Mouse (Mus musculus) limb, embryonic 12.5 days (tissue): Measurements from ENCODE around the gene Il15ra. TPM values are rescaled to one million over a fixed set of nuclear protein-coding genes. Genes with fewer than 3 reads are reported as not detected.

Experiments used
- ATAC-seq: fragments of 200-750 bp; cut with Nextera tagmentation; 2 replicates; pipeline ENCODE4 v1.8.0; 2017; ENCODE audit warnings: low read depth, moderate TSS enrichment; ENCODE audit not compliant: insufficient number of reproducible peaks, insufficient read depth, low FRiP score, low TSS enrichment
- H3K27ac ChIP-seq: fragments of 300-500 bp; sonication (generic); 2 replicates; pipeline ENCODE4 v1.5.1; 2016; ENCODE audit warnings: mild to moderate bottlenecking, moderate library complexity
- H3K27me3 ChIP-seq: fragments of 300-500 bp; sonication (generic); 2 replicates; pipeline ENCODE4 v1.6.1; 2016; ENCODE audit warnings: mild to moderate bottlenecking, moderate library complexity
- H3K36me3 ChIP-seq: fragments of 300-500 bp; sonication (generic); 2 replicates; pipeline ENCODE4 v1.6.1; 2016; ENCODE audit warnings: mild to moderate bottlenecking, moderate library complexity
- H3K4me1 ChIP-seq: fragments of 300-500 bp; sonication (generic); replicated peaks from 2 replicates; pipeline ENCODE4 v1.6.1; 2016
- H3K4me2 ChIP-seq: fragments of 300-500 bp; sonication (generic); 2 replicates; pipeline ENCODE4 v1.6.1; 2016; ENCODE audit warnings: mild to moderate bottlenecking, moderate library complexity
- H3K4me3 ChIP-seq: fragments of 300-500 bp; sonication (generic); replicated peaks from 2 replicates; pipeline ENCODE4 v1.5.1; 2016; ENCODE audit warnings: mild to moderate bottlenecking
- H3K9ac ChIP-seq: fragments of 300-500 bp; sonication (generic); replicated peaks from 2 replicates; pipeline ENCODE4 v1.6.1; 2016; ENCODE audit warnings: mild to moderate bottlenecking, moderate library complexity
- H3K9me3 ChIP-seq: fragments of 300-500 bp; sonication (generic); 2 replicates; pipeline ENCODE4 v1.6.1; 2016; ENCODE audit warnings: mild to moderate bottlenecking, moderate library complexity
- WGBS: fragments of 180-500 bp; shearing (Covaris S2); methylation state at CpG from one replicate; pipeline ENCODE4 v1.1.7; 2016; 5-methylcytosine and 5-hydroxymethylcytosine counted together
- polyA plus RNA-seq: library from polyadenylated mRNA; unstranded; fragments of >200 nt; fragmentation: Nextera tagmentation; extraction: Ambion mirVana; gene quantifications from 2 replicates; pipeline ENCODE4 v1.2.1, GENCODE M21; 2016

Il15ra gene
- polyA plus RNA-seq, 1 experiment from 2014 or later, result 0.88 TPM

DNA sequence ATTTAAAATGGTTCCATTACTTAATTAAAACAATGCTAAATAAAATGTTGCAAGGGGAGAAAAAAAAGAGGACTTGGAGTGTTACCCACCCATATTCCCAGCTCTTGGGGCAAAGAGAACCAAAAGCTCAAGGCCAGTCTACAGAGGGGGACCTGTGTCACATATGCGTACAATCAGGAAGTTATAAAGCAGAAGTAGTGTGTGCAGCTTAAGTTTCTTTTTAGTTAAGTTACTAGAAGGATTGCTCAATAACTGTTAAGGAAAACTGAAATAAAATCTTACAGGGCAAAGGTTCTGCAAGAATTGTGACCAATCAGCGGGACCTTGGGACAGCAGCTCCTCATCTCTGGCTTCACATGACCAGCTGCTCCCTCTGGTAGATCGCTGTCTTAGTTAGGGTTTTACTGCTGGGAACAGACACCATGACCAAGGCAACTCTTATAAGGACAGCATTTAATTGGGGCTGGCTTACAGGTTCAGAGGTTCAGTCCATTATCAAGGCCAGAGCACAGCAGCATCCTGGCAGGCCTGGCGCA is 34.5 kb downstream of the Il15ra start:
- no peaks in the 10 kb centered on the region for H3K27me3 ChIP-seq
- H3K36me3 ChIP-seq, result peaks cover 57% of the 10 kb centered on the region
- H3K27ac ChIP-seq, result no peak overlapping the region
- no peaks in the 10 kb centered on the region for H3K9me3 ChIP-seq
- H3K4me1 ChIP-seq, result no peaks in the 10 kb centered on the region
- H3K9ac ChIP-seq, result no peak overlapping the region
- H3K4me2 ChIP-seq, result no peak overlapping the region
- no peak overlapping the region for H3K4me3 ChIP-seq
- ATAC-seq, result no peak
- WGBS, result 93% methylated on average over 4 of the region's 4 CpGs

DNA sequence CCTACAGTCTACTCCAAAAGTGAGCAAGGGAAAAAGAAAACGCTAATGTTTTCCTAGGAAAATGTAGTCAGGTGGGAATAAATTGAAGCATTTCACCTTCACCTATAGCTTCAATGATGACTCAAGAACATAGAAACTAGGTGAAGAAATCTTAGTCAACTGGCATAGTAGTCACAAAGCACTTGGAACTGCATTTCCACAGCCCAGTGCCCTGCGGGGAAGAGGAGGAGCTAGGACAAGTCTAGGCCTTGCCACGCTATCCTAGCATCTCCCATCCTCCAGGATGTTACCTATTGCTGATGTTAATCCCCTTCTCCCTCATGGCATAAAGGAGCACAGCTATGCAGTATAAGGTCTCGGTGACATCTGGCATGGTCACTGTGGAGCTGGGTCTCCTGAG is 57.5 kb downstream of the Il15ra start:
- no peaks in the 10 kb centered on the region for H3K4me1 ChIP-seq
- no peaks in the 10 kb centered on the region for H3K9me3 ChIP-seq
- no peak overlapping the region for H3K4me3 ChIP-seq
- H3K36me3 ChIP-seq, result peaks cover 100% of the 10 kb centered on the region
- H3K4me2 ChIP-seq, result no peak overlapping the region
- 88% methylated on average over 4 of the region's 4 CpGs for WGBS
- ATAC-seq, result no peak
- no peak overlapping the region for H3K27ac ChIP-seq
- no peak overlapping the region for H3K9ac ChIP-seq
- H3K27me3 ChIP-seq, result no peaks in the 10 kb centered on the region

DNA sequence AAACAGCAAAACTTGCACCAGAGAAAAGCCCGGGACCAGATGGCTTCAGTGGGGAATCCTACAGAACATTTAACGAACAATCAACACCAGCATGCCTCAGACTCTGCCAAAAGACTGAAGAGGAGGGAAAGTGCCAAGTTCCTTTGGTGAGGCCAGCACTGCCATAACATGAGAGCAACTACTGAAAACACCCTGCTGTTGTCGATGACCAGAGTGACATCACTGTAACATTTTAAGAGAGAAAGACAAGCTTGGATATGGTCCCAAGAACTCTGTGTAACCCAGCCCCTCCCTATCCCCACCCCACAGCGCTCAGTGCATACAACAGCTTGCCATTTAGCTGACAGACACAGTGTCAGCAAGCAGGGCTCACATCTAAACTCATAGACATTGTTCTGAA is 60.6 kb downstream of the Il15ra start:
- Histone ChIP-seq H3K36me3 (peaks cover 91% of the 10 kb centered on the region), H3K4me2 (no peak overlapping the region), H3K27ac (no peak overlapping the region), H3K4me3 (no peak overlapping the region), H3K27me3 (no peaks in the 10 kb centered on the region), H3K4me1 (no peaks in the 10 kb centered on the region), H3K9me3 (no peaks in the 10 kb centered on the region), H3K9ac (no peak overlapping the region)
- WGBS, result 93% methylated on average over 4 of the region's 4 CpGs
- no peak for ATAC-seq

DNA sequence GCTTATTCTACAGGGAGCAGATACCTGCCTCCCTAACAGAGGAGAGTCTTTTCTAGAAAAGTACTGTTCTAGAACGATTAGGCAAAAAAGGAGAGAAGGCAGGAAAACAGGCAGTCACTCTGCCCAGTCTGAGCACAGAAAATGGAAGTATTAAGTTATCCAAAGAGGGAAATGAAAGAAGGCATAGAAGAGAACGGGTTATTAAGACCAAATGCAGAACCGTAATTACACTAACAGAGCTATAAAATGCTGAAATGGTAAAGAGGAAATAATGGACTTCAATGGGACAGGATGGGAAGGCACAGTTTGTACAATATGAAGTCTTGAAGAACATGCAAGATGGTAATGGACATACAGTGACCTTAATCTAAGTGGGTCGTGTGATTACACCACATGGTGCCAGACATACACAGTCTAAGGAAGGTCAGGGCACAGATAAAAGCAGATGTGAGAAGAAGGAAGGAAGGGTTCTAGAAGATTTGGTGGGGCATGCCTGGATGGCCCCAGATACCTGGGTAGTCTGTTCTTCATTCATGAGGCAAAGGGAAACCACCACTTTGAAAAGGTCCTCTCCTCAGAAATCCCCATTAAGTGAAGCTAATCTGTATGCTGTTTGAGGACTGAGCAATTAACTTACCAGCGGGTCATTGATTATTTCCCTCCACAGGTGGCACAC is 61.5 kb downstream of the Il15ra start:
- H3K9ac ChIP-seq, result no peak overlapping the region
- H3K36me3 ChIP-seq, result peaks cover 82% of the 10 kb centered on the region
- no peak overlapping the region for H3K4me3 ChIP-seq
- WGBS, result 80% methylated on average over 5 of the region's 5 CpGs
- no peaks in the 10 kb centered on the region for H3K4me1 ChIP-seq
- H3K27ac ChIP-seq, result no peak overlapping the region
- no peaks in the 10 kb centered on the region for H3K27me3 ChIP-seq
- H3K4me2 ChIP-seq, result no peak overlapping the region
- no peaks in the 10 kb centered on the region for H3K9me3 ChIP-seq
- ATAC-seq, result no peak

DNA sequence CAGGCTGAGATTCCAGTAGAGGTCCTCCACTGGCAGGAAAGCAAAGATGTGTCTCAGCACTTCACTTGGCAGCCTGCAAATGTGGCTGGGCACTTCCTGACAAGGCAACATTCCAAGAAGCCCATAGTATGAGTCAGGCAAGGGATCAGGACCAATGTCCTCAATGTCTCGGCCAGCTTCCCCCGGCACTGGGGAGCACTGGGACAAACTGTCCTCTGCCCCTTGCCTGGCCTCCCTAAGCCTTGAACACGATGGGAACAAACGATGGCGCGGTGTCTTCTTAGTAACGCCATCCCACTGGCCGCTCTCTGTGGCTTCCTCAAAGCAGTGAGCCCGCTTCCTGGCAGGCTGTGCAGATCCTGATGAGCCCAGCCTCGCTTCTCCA is 62.1 kb downstream of the Il15ra start:
- no peak overlapping the region for H3K27ac ChIP-seq
- H3K4me3 ChIP-seq, result no peak overlapping the region
- no peak overlapping the region for H3K4me2 ChIP-seq
- H3K9me3 ChIP-seq, result no peaks in the 10 kb centered on the region
- WGBS, result 95% methylated on average over 10 of the region's 10 CpGs
- H3K9ac ChIP-seq, result no peak overlapping the region
- no peaks in the 10 kb centered on the region for H3K4me1 ChIP-seq
- peaks cover 77% of the 10 kb centered on the region for H3K36me3 ChIP-seq
- no peaks in the 10 kb centered on the region for H3K27me3 ChIP-seq
- no peak for ATAC-seq

DNA sequence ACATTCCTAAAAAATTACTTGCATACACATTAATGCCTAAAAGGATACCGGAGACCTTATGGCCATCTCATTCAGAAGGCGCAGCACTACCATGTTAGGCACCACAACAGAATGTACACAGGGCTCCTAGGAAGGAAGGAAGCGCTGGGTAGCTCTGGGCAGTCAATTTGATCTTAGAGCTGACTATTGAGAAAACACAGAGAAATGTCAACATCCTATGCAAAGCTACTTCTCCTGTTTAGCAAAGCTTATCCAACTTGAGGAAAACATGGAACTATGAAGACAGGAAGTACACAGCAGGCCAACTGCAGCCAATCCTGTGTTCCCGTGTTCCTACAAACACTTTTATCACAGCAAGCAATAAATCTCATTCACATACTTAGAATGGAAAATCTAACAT is 66.6 kb downstream of the Il15ra start:
- no peak for ATAC-seq
- Histone ChIP-seq H3K4me2 (no peak overlapping the region), H3K9ac (no peak overlapping the region), H3K27ac (no peak overlapping the region), H3K9me3 (no peaks in the 10 kb centered on the region), H3K4me3 (no peak overlapping the region), H3K4me1 (peaks cover 13% of the 10 kb centered on the region; the same call in 1 of the 2 replicates), H3K27me3 (no peaks in the 10 kb centered on the region), H3K36me3 (peaks cover 31% of the 10 kb centered on the region)
- WGBS, result 90% methylated on average over 4 of the region's 4 CpGs

DNA sequence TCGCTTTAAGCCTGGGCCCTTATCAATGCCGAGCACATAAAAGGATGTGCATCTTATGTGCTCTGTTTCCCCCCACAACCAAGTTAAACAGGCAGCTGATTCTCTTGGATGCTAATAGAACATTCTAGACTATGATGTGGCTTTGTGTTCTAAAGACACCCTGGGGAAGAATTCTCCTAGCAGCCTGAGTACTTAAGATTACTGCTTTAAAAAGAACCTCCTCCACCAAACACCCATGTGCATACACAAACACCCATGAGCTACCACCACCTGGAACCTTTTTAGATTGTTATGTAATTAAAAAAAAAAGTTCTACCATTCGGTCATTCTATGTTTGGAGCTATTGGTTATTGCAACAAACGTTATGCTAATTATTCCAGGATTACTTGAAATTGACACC is 67.3 kb downstream of the Il15ra start:
- Histone ChIP-seq H3K4me2 (no peak overlapping the region), H3K4me3 (no peak overlapping the region), H3K4me1 (peaks cover 13% of the 10 kb centered on the region; the same call in 1 of the 2 replicates), H3K27me3 (no peaks in the 10 kb centered on the region), H3K9me3 (no peaks in the 10 kb centered on the region), H3K36me3 (peaks cover 24% of the 10 kb centered on the region), H3K27ac (no peak overlapping the region), H3K9ac (no peak overlapping the region)
- ATAC-seq, result no peak
- 79% methylated on average over 4 of the region's 4 CpGs for WGBS

DNA sequence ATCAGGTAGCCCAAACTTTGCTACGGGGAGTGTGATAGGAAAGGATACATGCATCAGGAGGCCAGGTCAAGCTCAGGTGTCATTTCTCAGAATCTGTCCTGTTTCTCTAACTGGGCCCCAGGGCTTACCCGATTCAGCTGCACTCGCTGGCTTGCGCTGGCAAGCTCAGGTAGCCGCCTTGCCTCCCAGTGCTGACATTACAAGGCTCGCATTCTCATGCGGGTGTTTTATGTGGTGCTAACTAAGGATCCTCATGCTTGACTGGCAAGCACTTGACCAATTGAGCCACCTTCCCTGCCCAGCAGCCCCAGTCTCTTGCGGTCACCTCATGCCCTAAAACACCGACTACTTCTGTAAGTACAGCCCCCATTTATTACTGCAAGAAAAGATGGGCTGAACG is 69.3 kb downstream of the Il15ra start:
- ATAC-seq, result no peak
- Histone ChIP-seq H3K27me3 (no peaks in the 10 kb centered on the region), H3K4me3 (no peak overlapping the region), H3K4me1 (peaks cover 19% of the 10 kb centered on the region), H3K9me3 (no peaks in the 10 kb centered on the region), H3K36me3 (peaks cover 6% of the 10 kb centered on the region; the same call in 1 of the 2 replicates), H3K4me2 (no peak overlapping the region), H3K27ac (no peak overlapping the region), H3K9ac (no peak overlapping the region)
- WGBS, result 81% methylated on average over 10 of the region's 10 CpGs

DNA sequence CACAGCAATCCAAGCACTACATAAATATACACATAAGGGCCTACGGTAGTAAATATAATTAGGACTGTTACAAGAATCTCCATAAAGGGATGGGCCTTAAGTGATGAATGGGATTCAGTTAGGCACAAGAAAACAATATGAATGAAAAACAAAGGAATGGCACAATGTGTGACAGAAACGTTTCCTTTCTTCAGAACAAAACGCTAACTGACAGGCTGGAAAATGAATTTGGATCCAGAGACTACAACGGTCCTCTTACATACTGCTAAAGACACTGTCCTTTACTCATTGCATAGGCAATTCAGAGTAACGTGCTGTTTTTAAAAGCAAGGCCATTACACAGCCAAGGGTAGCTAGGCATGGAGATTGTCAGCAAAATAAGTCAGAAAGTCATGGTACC is 70.0 kb downstream of the Il15ra start:
- no peak for ATAC-seq
- H3K9ac ChIP-seq, result no peak overlapping the region
- no peaks in the 10 kb centered on the region for H3K27me3 ChIP-seq
- no peak overlapping the region for H3K27ac ChIP-seq
- no peak overlapping the region for H3K4me3 ChIP-seq
- H3K36me3 ChIP-seq, result peaks cover 4% of the 10 kb centered on the region; the same call in 1 of the 2 replicates
- H3K4me2 ChIP-seq, result no peak overlapping the region
- WGBS, result 87% methylated on average over 5 of the region's 5 CpGs
- H3K9me3 ChIP-seq, result no peaks in the 10 kb centered on the region
- H3K4me1 ChIP-seq, result peaks cover 23% of the 10 kb centered on the region

DNA sequence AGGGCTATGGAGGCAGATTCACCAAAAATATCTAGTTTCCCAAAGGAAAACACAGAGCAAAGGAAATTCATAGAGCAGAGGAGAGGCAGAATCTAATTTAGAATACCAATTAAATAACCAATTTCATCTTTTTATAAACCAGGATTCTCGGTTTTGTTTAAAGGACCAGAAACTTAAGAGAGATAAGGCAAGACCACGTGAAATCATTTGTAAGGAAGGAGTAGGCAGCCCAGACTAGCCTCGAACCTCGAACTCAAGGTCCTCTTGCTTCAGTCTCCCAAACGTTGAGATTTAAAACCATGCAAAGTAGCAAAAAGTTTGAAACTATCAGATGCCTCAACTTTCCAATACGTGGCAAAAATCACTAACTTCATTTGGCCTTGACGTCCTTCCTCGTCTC is 71.3 kb downstream of the Il15ra start:
- peak overlapping the region; percentile 83; the same call in 1 of the 2 replicates for H3K9ac ChIP-seq
- no peaks in the 10 kb centered on the region for H3K9me3 ChIP-seq
- H3K4me3 ChIP-seq, result peak overlapping the region; percentile 78
- H3K36me3 ChIP-seq, result peaks cover 11% of the 10 kb centered on the region
- 54% methylated on average over 8 of the region's 8 CpGs for WGBS
- H3K4me2 ChIP-seq, result peak overlapping the region; percentile 78
- peaks cover 23% of the 10 kb centered on the region for H3K4me1 ChIP-seq
- H3K27ac ChIP-seq, result no peak overlapping the region
- ATAC-seq, result no peak
- H3K27me3 ChIP-seq, result no peaks in the 10 kb centered on the region

DNA sequence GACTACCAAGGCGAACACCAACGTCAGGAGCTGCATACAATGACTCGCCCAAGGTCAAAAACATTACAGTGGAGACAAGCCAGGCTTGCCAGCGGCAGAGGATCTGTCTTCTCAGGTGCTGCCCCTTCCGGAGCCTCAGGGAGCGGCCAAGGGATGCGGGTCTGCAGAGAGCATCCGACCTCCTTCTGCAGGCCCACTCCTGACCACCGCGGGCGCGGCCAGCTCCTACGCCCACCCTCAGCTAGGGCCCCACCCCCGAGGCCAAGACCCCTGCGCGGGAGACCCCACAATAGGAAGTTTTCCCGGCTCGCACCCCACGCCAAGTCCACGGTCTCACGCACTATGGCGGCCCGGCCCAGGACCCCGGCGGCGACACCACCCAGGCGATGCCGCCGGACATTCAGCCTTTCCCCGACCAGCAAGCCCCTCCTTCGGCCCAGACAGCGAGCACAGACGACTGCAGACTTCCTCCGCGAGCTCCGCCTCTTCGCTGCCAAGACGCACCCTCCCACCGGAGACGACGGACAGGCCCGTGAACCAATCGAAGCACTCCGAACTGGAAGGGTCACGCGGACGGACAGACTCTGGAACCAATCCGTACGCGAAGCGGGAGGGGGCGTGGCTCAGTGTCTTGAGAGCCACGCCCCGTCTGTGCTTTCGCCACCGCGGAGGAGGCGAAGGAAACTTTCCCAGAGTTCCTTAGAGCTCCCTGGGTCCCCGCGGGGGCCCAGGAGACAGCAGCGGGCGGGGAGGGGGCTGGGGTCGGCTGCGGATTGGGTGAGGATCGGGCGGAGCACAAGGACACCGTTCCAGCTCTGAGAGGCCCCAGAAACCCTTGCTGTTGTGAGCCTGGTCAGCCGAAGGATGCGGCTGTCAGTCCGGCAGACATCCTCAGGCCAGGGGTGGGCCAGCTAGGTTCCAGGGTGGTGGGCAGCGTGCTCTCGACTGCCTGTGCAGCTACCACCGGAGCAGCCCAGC is 72.3 kb downstream of the Il15ra start, which contains the start of the genes Fbh1 and Ankrd16:
TSS of gene Fbh1 (minus strand) at position 492 of the 978 bp plus-strand sequence.
TSS of gene Ankrd16 (plus strand) at position 786 of the 978 bp plus-strand sequence.
- WGBS, result under 1% methylated on average over 73 of the region's 73 CpGs
- peak within 1 kb of the TSS; percentile 83 for H3K9ac ChIP-seq
- peaks cover 21% of the 10 kb centered on the region for H3K36me3 ChIP-seq
- no peaks in the 10 kb centered on the region for H3K9me3 ChIP-seq
- H3K4me3 ChIP-seq, result peak within 1 kb of the TSS; percentile 78
- peak within 1 kb of the TSS; percentile 94 for H3K27ac ChIP-seq
- no peaks in the 10 kb centered on the region for H3K27me3 ChIP-seq
- peak within 1 kb of the TSS; percentile 78 for H3K4me2 ChIP-seq
- peaks cover 23% of the 10 kb centered on the region for H3K4me1 ChIP-seq
- ATAC-seq, result peak; percentile 96
